Mouse (Mus musculus) CH12.LX (cell line): ENCODE measurements around the gene Phtf2.

ENCODE experiments used
- MAX ChIP-seq: IDR thresholded peaks from 2 replicates; pipeline ENCODE4 v1.6.1; 2011; ENCODE audit warnings: low read length, improper control_type of control experiment
- POLR2AphosphoS2 ChIP-seq: IDR thresholded peaks from 2 replicates; pipeline ENCODE4 v1.6.1; 2011; ENCODE audit warnings: low read depth, low read length, improper control_type of control experiment

GRCm38 (mm10) chr5:20930430-20930829, 48.5 kb upstream of the Phtf2 start:
- TF ChIP-seq MAX (no peak), POLR2AphosphoS2 (no peak)
